Mouse (Mus musculus): ENCODE measurements around the gene Rxfp2. TPM values are rescaled to one million over a fixed set of nuclear protein-coding genes. Genes with fewer than 3 reads are reported as not detected.

The Rxfp2 gene
- polyA plus RNA-seq, 1 experiment: not detected

DNA sequence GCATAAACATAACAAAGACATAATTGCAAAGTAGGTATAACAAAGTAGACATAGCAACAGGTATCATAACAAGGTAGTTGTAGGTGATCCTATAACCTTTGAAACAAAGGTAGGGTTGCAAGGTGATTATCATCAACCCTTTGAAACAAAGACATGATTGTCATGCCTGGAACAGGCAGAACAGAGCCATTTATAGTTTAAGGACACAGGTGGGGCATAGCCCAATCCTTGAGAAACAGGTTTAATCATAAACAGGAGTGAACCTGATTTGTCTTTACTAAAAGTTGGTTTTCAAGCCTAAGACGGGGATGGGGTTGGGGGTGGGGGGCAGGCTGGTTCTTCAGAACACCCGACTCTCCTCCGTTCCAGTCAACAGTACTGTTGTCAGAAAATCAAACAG lies 13.2 kb downstream of the Rxfp2 start:
- H3K9me3 ChIP-seq (ENCODE audit: control insufficient read depth, low read length): no peaks in the 10 kb centered on the region; the same call in 1 of the 2 replicates
- TF ChIP-seq TAL1 (IDR thresholded peaks at IDR 0.05; ENCODE audit: low read length) (no peak), GATA1 (IDR thresholded peaks at IDR 0.05; ENCODE audit: low read length) (no peak)
- H3K4me3 ChIP-seq (replicated peaks): no peak overlapping the region
- H3K36me3 ChIP-seq (ENCODE audit: control insufficient read depth): no peaks in the 10 kb centered on the region
- H3K27me3 ChIP-seq (ENCODE audit: control insufficient read depth): no peaks in the 10 kb centered on the region
- H3K4me1 ChIP-seq (ENCODE audit: control insufficient read depth): no peaks in the 10 kb centered on the region

DNA sequence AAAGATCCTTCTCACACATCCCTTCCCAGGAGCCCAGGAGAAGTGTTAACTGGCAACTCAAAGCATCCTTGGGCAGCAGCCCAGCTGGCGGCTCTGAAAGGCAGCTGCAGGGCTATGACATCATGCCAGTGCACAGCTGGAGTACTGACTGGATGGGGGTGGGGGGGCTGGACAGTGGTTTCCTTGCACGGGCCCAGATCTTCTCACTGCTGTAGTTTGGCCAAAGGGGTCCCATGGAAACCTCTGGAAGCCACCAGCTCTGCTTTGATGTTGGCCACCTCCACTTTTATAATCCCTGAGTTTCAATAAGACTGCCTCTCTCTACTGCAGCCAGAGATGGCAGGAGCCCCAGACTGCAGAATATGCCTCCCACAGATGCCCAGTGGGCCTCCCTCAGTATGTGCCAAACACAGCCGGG lies 13.6 kb downstream of the Rxfp2 start:
- Histone ChIP-seq H3K4me3 (replicated peaks) (no peak overlapping the region), H3K9me3 (ENCODE audit: control insufficient read depth, low read length) (no peaks in the 10 kb centered on the region; the same call in 1 of the 2 replicates), H3K4me1 (ENCODE audit: control insufficient read depth) (no peaks in the 10 kb centered on the region), H3K36me3 (ENCODE audit: control insufficient read depth) (no peaks in the 10 kb centered on the region), H3K27me3 (ENCODE audit: control insufficient read depth) (no peaks in the 10 kb centered on the region)
- TF ChIP-seq TAL1 (IDR thresholded peaks at IDR 0.05; ENCODE audit: low read length) (no peak), GATA1 (IDR thresholded peaks at IDR 0.05; ENCODE audit: low read length) (no peak)

DNA sequence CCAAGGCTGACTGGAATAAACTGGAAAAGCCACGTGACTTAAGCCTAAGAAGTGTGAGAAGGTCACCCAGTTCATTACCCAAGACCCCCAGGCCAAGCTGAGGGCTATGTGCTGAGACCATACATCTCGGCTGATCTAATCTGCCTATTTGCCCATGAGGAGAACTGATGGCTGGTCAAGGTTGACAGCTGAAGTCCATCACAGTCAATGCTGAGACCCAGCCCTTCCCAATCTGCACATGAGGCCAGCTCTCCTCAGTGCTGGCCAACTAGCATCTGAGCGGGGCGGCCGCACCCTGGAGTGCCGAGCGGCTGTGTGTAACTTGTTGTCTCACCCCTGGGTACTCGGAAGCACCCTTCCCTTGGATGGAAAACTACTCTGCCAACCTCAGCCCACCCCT lies 17.8 kb downstream of the Rxfp2 start:
- no peaks in the 10 kb centered on the region for H3K4me1 ChIP-seq (ENCODE audit: control insufficient read depth)
- H3K9me3 ChIP-seq (ENCODE audit: control insufficient read depth, low read length): no peaks in the 10 kb centered on the region
- H3K27me3 ChIP-seq (ENCODE audit: control insufficient read depth): no peaks in the 10 kb centered on the region
- no peak overlapping the region for H3K4me3 ChIP-seq (replicated peaks)
- no peaks in the 10 kb centered on the region for H3K36me3 ChIP-seq (ENCODE audit: control insufficient read depth)
- TF ChIP-seq TAL1 (IDR thresholded peaks at IDR 0.05; ENCODE audit: low read length) (no peak), GATA1 (IDR thresholded peaks at IDR 0.05; ENCODE audit: low read length) (no peak)

DNA sequence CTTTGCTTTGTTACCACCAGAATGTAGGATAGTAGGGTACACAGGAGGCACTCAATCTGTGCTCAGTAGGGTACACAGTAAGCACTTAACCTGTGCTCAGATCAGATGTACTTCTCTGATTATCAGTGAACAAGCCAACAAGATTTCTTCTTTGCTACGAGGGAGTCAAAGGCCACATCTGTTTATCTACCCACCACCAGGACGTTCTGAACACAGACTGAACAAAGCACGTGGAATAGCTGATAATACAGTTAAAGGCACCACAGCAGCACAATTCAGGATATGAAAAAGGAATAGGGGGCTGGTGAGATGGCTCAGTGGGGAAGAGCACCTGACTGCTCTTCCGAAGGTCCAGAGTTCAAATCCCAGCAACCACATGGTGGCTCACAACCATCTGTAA lies 18.4 kb downstream of the Rxfp2 start:
- TF ChIP-seq GATA1 (IDR thresholded peaks at IDR 0.05; ENCODE audit: low read length) (no peak), TAL1 (IDR thresholded peaks at IDR 0.05; ENCODE audit: low read length) (no peak)
- 0 out of 2 replicates have a peak, but pooled peaks cover 3% of the 10 kb centered on the region for H3K9me3 ChIP-seq (ENCODE audit: control insufficient read depth, low read length)

DNA sequence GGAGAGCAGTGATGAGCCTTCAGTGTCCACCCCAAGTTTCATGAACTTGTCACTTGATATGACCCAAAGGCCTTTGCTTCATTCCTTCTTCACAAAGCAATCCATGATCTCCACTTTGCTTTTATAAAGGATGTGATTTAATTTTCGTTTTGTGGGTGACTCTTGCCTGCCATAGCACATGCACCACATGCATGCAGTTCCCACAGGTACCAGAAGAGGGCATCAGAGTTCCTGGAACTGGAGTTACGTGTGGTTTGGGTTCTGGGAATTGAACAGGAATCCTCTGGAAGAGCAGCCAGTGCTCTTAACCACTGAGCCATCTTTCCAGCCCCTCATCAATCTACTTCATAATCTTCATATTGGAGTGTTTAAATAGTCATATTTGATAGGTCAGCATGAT lies 26.1 kb downstream of the Rxfp2 start:
- Histone ChIP-seq H3K36me3 (ENCODE audit: control insufficient read depth) (no peaks in the 10 kb centered on the region), H3K4me1 (ENCODE audit: control insufficient read depth) (no peaks in the 10 kb centered on the region), H3K27me3 (ENCODE audit: control insufficient read depth) (no peaks in the 10 kb centered on the region), H3K9me3 (ENCODE audit: control insufficient read depth, low read length) (peaks cover 11% of the 10 kb centered on the region), H3K4me3 (replicated peaks) (no peak overlapping the region)
- TF ChIP-seq TAL1 (IDR thresholded peaks at IDR 0.05; ENCODE audit: low read length) (no peak), GATA1 (IDR thresholded peaks at IDR 0.05; ENCODE audit: low read length) (no peak)

More for the DNA sequence above, 18.4 kb downstream of the Rxfp2 start:
- Histone ChIP-seq H3K27me3 (ENCODE audit: control insufficient read depth) (no peaks in the 10 kb centered on the region), H3K4me3 (replicated peaks) (no peak overlapping the region), H3K36me3 (ENCODE audit: control insufficient read depth) (no peaks in the 10 kb centered on the region), H3K4me1 (ENCODE audit: control insufficient read depth) (no peaks in the 10 kb centered on the region)

DNA sequence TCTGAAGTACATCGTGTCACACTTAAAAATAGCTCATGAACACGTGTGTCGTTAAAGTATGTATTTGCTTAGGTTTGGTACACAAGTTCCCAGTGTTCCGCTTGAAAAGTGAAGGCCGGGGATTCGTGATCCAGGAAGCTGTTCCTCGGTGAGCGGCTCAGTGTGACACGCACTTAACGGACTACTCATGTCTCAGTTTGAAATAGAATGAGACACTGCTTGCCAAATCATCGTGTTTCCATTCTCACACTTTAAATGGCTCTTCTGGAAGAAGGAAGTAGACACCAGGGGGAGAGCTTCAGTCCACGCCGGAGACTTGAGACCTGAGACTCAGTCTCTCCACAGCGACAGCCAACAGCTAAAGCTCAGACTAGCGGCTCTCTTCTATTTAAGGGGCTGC lies 28.0 kb downstream of the Rxfp2 start:
- H3K36me3 ChIP-seq (ENCODE audit: control insufficient read depth): no peaks in the 10 kb centered on the region
- H3K9me3 ChIP-seq (ENCODE audit: control insufficient read depth, low read length): peaks cover 11% of the 10 kb centered on the region
- no peaks in the 10 kb centered on the region for H3K27me3 ChIP-seq (ENCODE audit: control insufficient read depth)
- no peak overlapping the region for H3K4me3 ChIP-seq (replicated peaks)
- no peaks in the 10 kb centered on the region for H3K4me1 ChIP-seq (ENCODE audit: control insufficient read depth)
- TF ChIP-seq TAL1 (IDR thresholded peaks at IDR 0.05; ENCODE audit: low read length): no peak
- no peak for TF ChIP-seq GATA1 (IDR thresholded peaks at IDR 0.05; ENCODE audit: low read length)

DNA sequence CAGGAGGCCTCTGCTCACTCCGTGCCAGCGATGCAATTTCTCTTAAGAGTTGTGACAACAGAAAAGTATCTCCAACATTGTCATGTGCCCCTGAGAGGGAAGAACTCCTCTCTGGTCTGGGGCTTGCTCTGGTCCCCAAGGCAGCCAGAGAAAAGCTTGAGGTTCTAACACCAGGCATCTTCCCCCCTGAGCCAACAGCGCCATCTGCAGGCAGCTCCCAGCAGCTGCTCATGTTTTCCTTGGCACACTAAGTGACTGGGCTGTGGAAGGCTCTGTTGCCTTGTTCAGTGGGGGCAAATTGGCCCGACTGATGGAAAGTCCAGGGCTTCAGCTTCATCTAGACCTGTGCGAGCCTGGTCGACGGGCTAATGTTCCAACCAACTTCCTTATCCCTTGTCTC lies 31.5 kb downstream of the Rxfp2 start:
- TF ChIP-seq GATA1 (IDR thresholded peaks at IDR 0.05; ENCODE audit: low read length) (no peak), TAL1 (IDR thresholded peaks at IDR 0.05; ENCODE audit: low read length) (no peak)
- Histone ChIP-seq H3K36me3 (ENCODE audit: control insufficient read depth) (no peaks in the 10 kb centered on the region), H3K9me3 (ENCODE audit: control insufficient read depth, low read length) (no peaks in the 10 kb centered on the region), H3K27me3 (ENCODE audit: control insufficient read depth) (no peaks in the 10 kb centered on the region), H3K4me1 (ENCODE audit: control insufficient read depth) (no peaks in the 10 kb centered on the region), H3K4me3 (replicated peaks) (no peak overlapping the region)

DNA sequence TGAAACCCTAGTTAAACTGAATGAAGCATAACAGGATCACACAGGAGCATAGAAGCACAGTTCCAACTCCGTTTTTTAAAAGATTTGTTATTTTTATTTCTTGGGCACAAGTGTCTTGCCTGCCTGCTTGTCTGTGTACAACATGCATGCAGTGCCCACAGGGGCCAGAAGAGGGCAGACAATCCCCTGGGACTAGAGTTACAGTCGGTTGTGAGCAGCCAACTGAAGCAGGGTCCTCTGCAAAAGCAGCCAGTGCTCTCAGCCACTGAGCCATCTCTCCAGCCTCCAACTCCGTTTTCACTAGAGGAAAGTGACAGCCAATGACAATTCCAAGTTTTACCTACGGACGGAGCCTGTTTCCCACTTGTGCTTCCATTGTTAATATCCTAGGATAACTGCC lies 33.4 kb downstream of the Rxfp2 start:
- H3K27me3 ChIP-seq (ENCODE audit: control insufficient read depth): no peaks in the 10 kb centered on the region
- TF ChIP-seq TAL1 (IDR thresholded peaks at IDR 0.05; ENCODE audit: low read length): no peak
- no peak for TF ChIP-seq GATA1 (IDR thresholded peaks at IDR 0.05; ENCODE audit: low read length)
- H3K4me1 ChIP-seq (ENCODE audit: control insufficient read depth): no peaks in the 10 kb centered on the region
- H3K36me3 ChIP-seq (ENCODE audit: control insufficient read depth): no peaks in the 10 kb centered on the region
- no peak overlapping the region for H3K4me3 ChIP-seq (replicated peaks)
- no peaks in the 10 kb centered on the region; the same call in 1 of the 2 replicates for H3K9me3 ChIP-seq (ENCODE audit: control insufficient read depth, low read length)

DNA sequence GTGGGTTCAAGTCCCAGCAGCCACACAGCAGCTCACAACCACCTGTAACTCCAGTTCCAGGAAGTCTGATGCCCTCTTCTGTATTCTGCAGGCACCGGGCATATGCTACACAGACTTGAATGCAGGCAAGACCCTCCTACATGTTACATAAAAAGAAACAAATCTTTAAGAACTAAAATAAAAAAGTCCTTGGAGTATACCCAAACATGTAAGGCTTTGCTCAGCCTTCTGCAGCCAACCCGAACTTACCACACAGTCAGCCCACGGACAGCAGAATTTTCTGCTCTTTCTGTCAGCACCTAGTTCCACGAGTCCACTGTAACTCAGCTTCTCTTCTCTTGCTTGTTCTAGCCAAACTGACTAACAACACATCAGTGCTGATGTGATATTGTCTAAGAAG lies 34.8 kb downstream of the Rxfp2 start:
- TF ChIP-seq GATA1 (IDR thresholded peaks at IDR 0.05; ENCODE audit: low read length) (no peak), TAL1 (IDR thresholded peaks at IDR 0.05; ENCODE audit: low read length) (no peak)
- peaks cover 12% of the 10 kb centered on the region for H3K9me3 ChIP-seq (ENCODE audit: control insufficient read depth, low read length)
- H3K36me3 ChIP-seq (ENCODE audit: control insufficient read depth): no peaks in the 10 kb centered on the region
- H3K27me3 ChIP-seq (ENCODE audit: control insufficient read depth): no peaks in the 10 kb centered on the region
- H3K4me3 ChIP-seq (replicated peaks): no peak overlapping the region
- H3K4me1 ChIP-seq (ENCODE audit: control insufficient read depth): no peaks in the 10 kb centered on the region

DNA sequence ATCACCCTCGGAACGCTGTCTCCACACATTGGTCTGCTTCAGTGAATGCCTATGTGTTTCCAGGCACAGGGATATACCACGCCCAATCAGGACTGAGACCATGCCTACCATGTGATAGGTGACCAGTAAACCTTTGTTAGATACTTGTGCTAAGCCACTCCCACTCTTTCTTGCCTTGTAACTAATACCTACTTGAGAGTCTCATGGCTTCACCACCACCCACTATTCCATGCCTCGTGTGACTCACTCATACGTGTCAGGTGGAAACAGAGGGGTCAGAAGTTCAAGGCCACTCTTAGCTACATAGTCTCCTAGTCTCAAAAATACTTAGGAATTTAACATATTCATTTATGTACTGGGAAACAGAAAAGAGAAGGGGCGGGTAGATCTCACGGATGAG lies 35.5 kb downstream of the Rxfp2 start:
- H3K27me3 ChIP-seq (ENCODE audit: control insufficient read depth): no peaks in the 10 kb centered on the region
- H3K9me3 ChIP-seq (ENCODE audit: control insufficient read depth, low read length): peaks cover 15% of the 10 kb centered on the region
- no peaks in the 10 kb centered on the region for H3K36me3 ChIP-seq (ENCODE audit: control insufficient read depth)
- H3K4me1 ChIP-seq (ENCODE audit: control insufficient read depth): no peaks in the 10 kb centered on the region
- H3K4me3 ChIP-seq (replicated peaks): no peak overlapping the region
- TF ChIP-seq GATA1 (IDR thresholded peaks at IDR 0.05; ENCODE audit: low read length): no peak
- no peak for TF ChIP-seq TAL1 (IDR thresholded peaks at IDR 0.05; ENCODE audit: low read length)
